Mouse (Mus musculus): Measurements from ENCODE around the gene Rhox3c. TPM values are rescaled to one million over a fixed set of nuclear protein-coding genes. Genes with fewer than 3 reads are reported as not detected.

Gene Rhox3c
- not detected in 2 replicates for polyA plus RNA-seq (2015; fragmentation: Nextera tagmentation; extraction: Ambion mirVana)

DNA sequence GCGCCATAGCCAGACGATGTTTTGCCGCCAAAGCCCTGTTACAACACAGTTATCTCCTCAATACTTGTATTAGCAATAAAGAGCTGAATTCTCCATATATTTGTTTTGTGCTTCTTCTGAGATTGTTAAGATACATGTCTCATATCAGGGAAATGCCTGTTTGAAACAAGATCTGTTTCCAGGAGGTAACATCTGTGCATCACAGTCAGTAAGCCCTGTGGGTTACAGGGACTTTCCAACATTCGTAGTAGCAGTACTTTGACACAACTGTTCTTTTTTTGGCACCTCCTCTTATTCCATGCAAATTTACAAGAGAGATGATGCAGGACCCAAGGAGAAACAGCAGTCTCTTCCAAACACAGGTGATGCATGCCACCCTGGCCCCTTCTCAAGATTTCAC, at the start of gene Rhox3c:
Rhox3c (plus strand) TSS at position 301 of the 400 bp plus-strand sequence.

DNA sequence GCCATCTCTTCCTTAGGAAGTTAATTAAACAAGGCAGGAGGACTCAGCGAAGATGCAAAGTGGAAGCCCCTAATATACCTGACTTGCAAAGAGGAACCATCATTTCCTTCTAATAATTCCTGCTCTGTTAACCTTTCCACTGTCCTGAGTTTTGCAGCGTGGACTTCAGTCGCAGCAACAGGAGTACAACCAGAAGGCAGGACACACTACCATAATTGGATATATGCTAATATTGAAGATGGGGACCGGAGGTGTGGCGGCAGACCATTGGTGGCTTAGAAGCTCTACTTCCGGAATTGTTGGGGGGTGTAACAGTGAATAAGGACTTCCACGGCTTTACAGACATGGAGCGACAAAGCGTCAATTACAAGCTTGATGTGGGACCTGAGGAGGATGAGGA, 46.6 kb upstream of the Rhox3c start, which contains the start of gene Rhox2b:
Rhox2b (plus strand) TSS at position 301 of the 400 bp plus-strand sequence.

GRCm38 (mm10) chrX:37432194-37432593, 26.2 kb upstream of the Rhox3c start, which contains the start of gene Rhox4b:
TSS of gene Rhox4b (plus strand) at chrX:37432494.

GRCm38 (mm10) chrX:37453380-37453779, 5.0 kb upstream of the Rhox3c start, which contains the start of gene Rhox2c:
TSS of gene Rhox2c (plus strand) at chrX:37453680.

DNA sequence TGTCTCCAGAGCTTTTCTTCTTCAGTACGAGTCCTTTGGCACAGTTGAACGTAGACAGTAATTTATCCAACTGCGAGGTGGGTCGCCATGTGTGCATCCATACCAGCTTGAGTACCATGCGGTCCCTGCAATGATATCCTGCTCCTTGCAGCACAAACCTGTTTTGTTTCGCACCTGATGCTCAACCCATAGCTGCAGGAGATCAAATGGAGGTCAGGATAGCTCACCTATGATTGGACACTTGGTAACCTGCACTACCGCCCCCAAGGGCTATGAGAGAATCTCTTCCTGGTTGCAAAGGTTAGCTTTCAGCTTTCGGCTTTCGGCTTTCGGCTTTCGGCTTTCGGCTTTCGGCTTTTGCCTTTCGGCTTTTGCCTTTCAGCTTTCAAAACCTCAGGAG, 21.7 kb downstream of the Rhox3c start, which contains the start of gene Rhox4c:
Rhox4c (plus strand) TSS at position 301 of the 400 bp plus-strand sequence.

GRCm38 (mm10) chrX:37514059-37514458, 55.7 kb downstream of the Rhox3c start, which contains the start of gene Rhox4d:
TSS of gene Rhox4d (plus strand) at chrX:37514359.

Other genes starting within 250 kb of the Rhox3c start
- gene Gm9, start 247.5 kb upstream of the Rhox3c start, polyA plus RNA-seq (2015; fragmentation: Nextera tagmentation; extraction: Ambion mirVana) = not detected in 2 replicates
- gene Rhox1, start 236.3 kb upstream of the Rhox3c start, polyA plus RNA-seq (2015; fragmentation: Nextera tagmentation; extraction: Ambion mirVana) = not detected in 2 replicates
- gene Rhox2a, start 213.6 kb upstream of the Rhox3c start, polyA plus RNA-seq (2015; fragmentation: Nextera tagmentation; extraction: Ambion mirVana) = not detected in 2 replicates
- gene Rhox3a, start 208.7 kb upstream of the Rhox3c start, polyA plus RNA-seq (2015; fragmentation: Nextera tagmentation; extraction: Ambion mirVana) = not detected in 2 replicates
- gene Rhox4a, start 193.2 kb upstream of the Rhox3c start, polyA plus RNA-seq (2015; fragmentation: Nextera tagmentation; extraction: Ambion mirVana) = not detected in 2 replicates
- gene Rhox3a2, start 78.6 kb upstream of the Rhox3c start, polyA plus RNA-seq (2015; fragmentation: Nextera tagmentation; extraction: Ambion mirVana) = not detected in 2 replicates
- gene Rhox4a2, start 67.7 kb upstream of the Rhox3c start, polyA plus RNA-seq (2015; fragmentation: Nextera tagmentation; extraction: Ambion mirVana) = not detected in 2 replicates
- gene Rhox2b, start 46.5 kb upstream of the Rhox3c start, polyA plus RNA-seq (2015; fragmentation: Nextera tagmentation; extraction: Ambion mirVana) = not detected in 2 replicates
- gene Rhox4b, start 26.1 kb upstream of the Rhox3c start, polyA plus RNA-seq (2015; fragmentation: Nextera tagmentation; extraction: Ambion mirVana) = not detected in 2 replicates
- not detected in 2 replicates for gene Rhox2c, start 4.9 kb upstream of the Rhox3c start, polyA plus RNA-seq (2015; fragmentation: Nextera tagmentation; extraction: Ambion mirVana)
- not detected in 2 replicates for gene Rhox4c, start 21.8 kb downstream of the Rhox3c start, polyA plus RNA-seq (2015; fragmentation: Nextera tagmentation; extraction: Ambion mirVana)
- not detected in 2 replicates for gene Rhox2d, start 34.8 kb downstream of the Rhox3c start, polyA plus RNA-seq (2015; fragmentation: Nextera tagmentation; extraction: Ambion mirVana)
- not detected in 2 replicates for gene Rhox4d, start 55.8 kb downstream of the Rhox3c start, polyA plus RNA-seq (2015; fragmentation: Nextera tagmentation; extraction: Ambion mirVana)
- not detected in 2 replicates for gene Rhox2e, start 71.9 kb downstream of the Rhox3c start, polyA plus RNA-seq (2015; fragmentation: Nextera tagmentation; extraction: Ambion mirVana)
- gene Rhox3e, start 83.4 kb downstream of the Rhox3c start, polyA plus RNA-seq (2015; fragmentation: Nextera tagmentation; extraction: Ambion mirVana) = not detected in 2 replicates
- not detected in 2 replicates for gene Rhox4e, start 98.8 kb downstream of the Rhox3c start, polyA plus RNA-seq (2015; fragmentation: Nextera tagmentation; extraction: Ambion mirVana)
- not detected in 2 replicates for gene Rhox2f, start 112.8 kb downstream of the Rhox3c start, polyA plus RNA-seq (2015; fragmentation: Nextera tagmentation; extraction: Ambion mirVana)
- gene Rhox3f, start 122.4 kb downstream of the Rhox3c start, polyA plus RNA-seq (2015; fragmentation: Nextera tagmentation; extraction: Ambion mirVana) = not detected in 2 replicates
- not detected in 2 replicates for gene Rhox4f, start 149.1 kb downstream of the Rhox3c start, polyA plus RNA-seq (2015; fragmentation: Nextera tagmentation; extraction: Ambion mirVana)
- gene Rhox3g, start 170.0 kb downstream of the Rhox3c start, polyA plus RNA-seq (2015; fragmentation: Nextera tagmentation; extraction: Ambion mirVana) = not detected in 2 replicates
- not detected in 2 replicates for gene Rhox2g, start 184.9 kb downstream of the Rhox3c start, polyA plus RNA-seq (2015; fragmentation: Nextera tagmentation; extraction: Ambion mirVana)
- not detected in 2 replicates for gene Rhox4g, start 192.7 kb downstream of the Rhox3c start, polyA plus RNA-seq (2015; fragmentation: Nextera tagmentation; extraction: Ambion mirVana)
- gene Rhox3h, start 210.2 kb downstream of the Rhox3c start, polyA plus RNA-seq (2015; fragmentation: Nextera tagmentation; extraction: Ambion mirVana) = not detected in 2 replicates
- not detected in 2 replicates for gene Rhox2h, start 214.7 kb downstream of the Rhox3c start, polyA plus RNA-seq (2015; fragmentation: Nextera tagmentation; extraction: Ambion mirVana)

All from spleen, postnatal 0 days (tissue).